Mouse (Mus musculus): ENCODE data around the gene Psmd8.

DNA sequence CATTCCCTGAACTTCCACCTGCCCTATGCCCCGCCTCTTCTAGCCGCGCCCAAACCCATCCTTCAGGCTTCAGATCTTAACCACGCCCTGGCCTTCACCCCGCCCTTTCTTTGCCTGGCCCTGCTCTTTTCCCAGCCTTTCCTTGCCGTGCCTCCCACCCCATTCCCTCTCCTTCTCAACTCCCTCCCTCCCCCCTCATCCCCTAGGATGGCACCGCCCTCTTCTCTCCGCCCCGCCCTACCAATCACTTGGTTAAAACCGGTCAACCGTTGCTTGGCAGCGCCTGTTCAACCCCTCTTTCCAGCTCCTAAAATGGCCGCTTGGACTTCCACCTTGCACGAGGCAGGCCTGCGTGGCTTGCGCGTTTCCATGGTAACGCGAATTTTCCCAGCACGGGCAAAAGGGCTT lies 33.2 kb upstream of the Psmd8 start, which contains the start of gene Catsperg1:
- TF ChIP-seq CTCF (conservative IDR thresholded peaks at IDR 0.05; ENCODE audit: insufficient read depth, insufficient read length, low read depth, low read length) = no peak
- TF ChIP-seq POLR2A (IDR thresholded peaks at IDR 0.05; ENCODE audit: low read depth, low read length) = no peak
